In genomic region chr17:88274720-88275433, GRCm38 (mm10) we compare ENCODE assay signal across 8 mouse cellular contexts.
DNase-seq lines count a peak whose midpoint lies in the region; ATAC-seq lines count a peak whose summit lies in the region.

No protein-coding gene starts in this region.

- no peak for DNase-seq in kidney, adult 11 months
- DNase-seq in CD4-positive, CD25-positive, alpha-beta regulatory T cell, adult 2 months (ENCODE audit: low read depth, low spot score) = peak; percentile 33
- DNase-seq in brain, embryonic 18.5 days (ENCODE audit: low read depth, low spot score) = peak; percentile 63
- no peak for DNase-seq in spleen, adult 12 weeks (ENCODE audit: low spot score)
- no peak for DNase-seq in layer of hippocampus, postnatal 10 days (ENCODE audit: low spot score in 2 of 2)

- 42% methylated on average over 6 of the region's 6 CpGs for WGBS in kidney, embryonic 14.5 days
- 26% methylated on average over 6 of the region's 6 CpGs for WGBS in limb, embryonic 13.5 days

- no peaks in the 10 kb centered on the region for H3K9me3 ChIP-seq in kidney, embryonic 14.5 days (ENCODE audit: control insufficient read depth, low read length)
- no peaks in the 10 kb centered on the region for H3K9me3 ChIP-seq in limb, embryonic 13.5 days

- no peak overlapping the region for H3K27ac ChIP-seq in kidney, embryonic 14.5 days (ENCODE audit: low read depth, low read length)
- H3K27ac ChIP-seq in limb, embryonic 13.5 days = no peak overlapping the region

- H3K9ac ChIP-seq in kidney, embryonic 14.5 days (ENCODE audit: low read depth, low read length) = no peak overlapping the region
- H3K9ac ChIP-seq in limb, embryonic 13.5 days = no peak overlapping the region

- H3K4me2 ChIP-seq in kidney, embryonic 14.5 days (replicated peaks; ENCODE audit: low read depth, low read length) = no peak overlapping the region
- no peak overlapping the region for H3K4me2 ChIP-seq in limb, embryonic 13.5 days (replicated peaks)

- H3K36me3 ChIP-seq in kidney, embryonic 14.5 days (ENCODE audit: control insufficient read depth, insufficient read depth, low read length) = no peaks in the 10 kb centered on the region
- no peaks in the 10 kb centered on the region for H3K36me3 ChIP-seq in limb, embryonic 13.5 days

- ATAC-seq in kidney, embryonic 14.5 days (ENCODE audit: low FRiP score, low TSS enrichment) = 0 out of 2 replicates have a peak, but pooled peaks have one; percentile 52
- ATAC-seq in limb, embryonic 13.5 days (ENCODE audit: low FRiP score, low read depth) = peak; percentile 51; the same call in 1 of the 2 replicates
- ATAC-seq in erythroid progenitor cell, adult 5-6 weeks (replicated peaks; ENCODE audit: low FRiP score, poor library complexity, severe bottlenecking) = no peak

- H3K4me1 ChIP-seq in kidney, embryonic 14.5 days (ENCODE audit: control insufficient read depth, insufficient read depth, low read length) = 0 out of 2 replicates have a peak, but pooled peaks cover 6% of the 10 kb centered on the region
- H3K4me1 ChIP-seq in limb, embryonic 13.5 days = peaks cover 7% of the 10 kb centered on the region; the same call in 1 of the 2 replicates

- no peak overlapping the region for H3K4me3 ChIP-seq in kidney, embryonic 14.5 days (ENCODE audit: low read length)
- H3K4me3 ChIP-seq in limb, embryonic 13.5 days = no peak overlapping the region

- H3K27me3 ChIP-seq in kidney, embryonic 14.5 days (ENCODE audit: control insufficient read depth, insufficient read depth, low read length) = no peaks in the 10 kb centered on the region
- H3K27me3 ChIP-seq in limb, embryonic 13.5 days = no peaks in the 10 kb centered on the region

Comparison
In these comparisons a context has a peak if more than half of its experiments do, and no peak if none do; other contexts are left out.
1. DNase-seq: peak in CD4-positive, CD25-positive, alpha-beta regulatory T cell, adult 2 months (single experiment) and brain, embryonic 18.5 days (single experiment); none in kidney, adult 11 months (single experiment), spleen, adult 12 weeks (single experiment) and layer of hippocampus, postnatal 10 days (0 of 2).